Comparison of ENCODE assay signal across 9 mouse cellular contexts in the genomic region with DNA sequence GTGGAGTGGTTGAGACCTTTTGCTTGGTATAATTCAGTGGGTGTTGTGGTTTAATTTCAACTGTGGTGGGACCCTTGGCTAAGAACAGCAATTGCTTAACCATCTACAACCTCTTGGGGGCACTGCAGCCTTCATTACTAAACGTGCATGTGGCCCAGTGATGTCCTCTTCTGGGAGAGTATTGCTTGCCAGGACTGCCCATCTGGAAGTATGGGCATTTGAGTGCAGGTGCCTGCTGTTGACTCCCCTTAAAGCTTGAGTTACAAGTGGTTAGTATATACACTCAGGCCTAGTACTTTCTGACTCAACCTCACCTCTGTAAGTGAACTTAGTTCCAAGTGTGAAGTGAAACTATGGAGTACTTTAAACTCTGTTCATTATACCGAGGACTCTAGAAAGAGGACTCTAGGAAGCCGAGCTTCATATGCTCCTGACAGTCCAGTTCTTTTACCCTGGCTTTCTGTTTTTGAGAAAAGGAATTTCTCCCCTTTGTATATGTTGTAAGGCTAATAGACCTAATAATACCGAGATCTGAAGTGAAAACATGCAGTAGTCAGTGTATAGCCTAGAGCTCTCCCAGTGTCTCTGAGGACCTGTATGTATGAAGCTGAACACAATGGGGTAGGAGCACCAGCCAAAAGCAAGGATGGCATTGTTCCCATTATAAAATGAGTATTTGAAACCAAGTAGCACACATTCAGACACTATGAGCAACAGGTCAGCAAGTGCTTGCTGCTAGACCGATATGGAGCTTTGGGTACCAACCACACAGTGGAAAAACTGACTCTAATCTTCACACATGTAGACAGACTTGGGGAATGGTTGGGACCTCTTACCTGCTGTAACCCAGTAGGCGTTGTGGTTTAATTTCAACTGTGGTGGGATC. TPM values are rescaled to one million over a fixed set of nuclear protein-coding genes. Genes with fewer than 3 reads are reported as not detected.
DNase-seq lines count a peak whose midpoint lies in the region; ATAC-seq lines count a peak whose summit lies in the region.
"Had no signal": no experiment of that assay in that cellular context is flagged by ENCODE, and none has a peak within 500 bp of the region (broad histone marks: within the 10 kb centered on the region; RNA-seq: fewer than 3 reads in every experiment).

No protein-coding gene starts in this region.

- no peak overlapping the region for H3K9ac ChIP-seq in limb, embryonic 11.5 days (ENCODE audit: low read length)

- no peaks in the 10 kb centered on the region for H3K4me1 ChIP-seq in limb, embryonic 11.5 days (ENCODE audit: control insufficient read depth, insufficient read depth, low read length)
- H3K4me1 ChIP-seq in limb, embryonic 10.5 days = no peaks in the 10 kb centered on the region
- H3K4me1 ChIP-seq in embryonic facial prominence, embryonic 10.5 days = no peaks in the 10 kb centered on the region; the same call in 1 of the 2 replicates

- intact Hi-C loops in heart, postnatal 10 days (cut with DNase I) = no loop called here

- no peak overlapping the region for H3K4me2 ChIP-seq in limb, embryonic 11.5 days (ENCODE audit: low read depth, severe bottlenecking)

- H3K9me3 ChIP-seq in limb, embryonic 11.5 days (ENCODE audit: control insufficient read depth, low read length) = no peaks in the 10 kb centered on the region
- no peaks in the 10 kb centered on the region for H3K9me3 ChIP-seq in limb, embryonic 10.5 days (replicated peaks)
- H3K9me3 ChIP-seq in embryonic facial prominence, embryonic 10.5 days = no peaks in the 10 kb centered on the region
- H3K9me3 ChIP-seq: megakaryocyte, embryonic 14.5 days had no signal

- ATAC-seq in limb, embryonic 11.5 days (ENCODE audit: insufficient number of reproducible peaks, low FRiP score, low TSS enrichment, low read depth) = 0 out of 2 replicates have a peak, but pooled peaks have one; percentile 31

- H3K36me3 ChIP-seq in limb, embryonic 11.5 days (ENCODE audit: control insufficient read depth, insufficient read depth, low read length) = peaks cover 10% of the 10 kb centered on the region
- peaks cover 29% of the 10 kb centered on the region for H3K36me3 ChIP-seq in limb, embryonic 10.5 days
- peaks cover 35% of the 10 kb centered on the region for H3K36me3 ChIP-seq in embryonic facial prominence, embryonic 10.5 days (replicated peaks)
- peaks cover 8% of the 10 kb centered on the region; the same call in 1 of the 2 replicates for H3K36me3 ChIP-seq in splenic B cell, adult 2 months (ENCODE audit: control insufficient read depth, insufficient read depth, low read length, poor library complexity, severe bottlenecking)

- no peak overlapping the region for H3K27ac ChIP-seq in limb, embryonic 11.5 days (replicated peaks; ENCODE audit: low read depth, low read length)
- no peak overlapping the region for H3K27ac ChIP-seq in limb, embryonic 10.5 days
- H3K27ac ChIP-seq in embryonic facial prominence, embryonic 10.5 days (replicated peaks) = no peak overlapping the region

- DNase-seq in limb, embryonic 11.5 days (ENCODE audit: low spot score) = peak; percentile 65
- DNase-seq in limb, embryonic 10.5 days (ENCODE audit: low spot score) = no peak
- peak; percentile 63 for DNase-seq in adrenal gland, adult 8-10 months
- peak; percentile 49 for DNase-seq in embryonic facial prominence, embryonic 10.5 days (ENCODE audit: low spot score)
- DNase-seq in heart, postnatal 10 days = peak; percentile 76 to 83
- DNase-seq in kidney, postnatal 36 days = peak; percentile 78 to 80
- DNase-seq in lung, postnatal 14 days = peak; percentile 64
- DNase-seq in splenic B cell, adult 2 months (ENCODE audit: low read depth, low spot score) = peak; percentile 72

- no peak overlapping the region for H3K4me3 ChIP-seq in limb, embryonic 11.5 days (ENCODE audit: low read depth, low read length)
- no peak overlapping the region for H3K4me3 ChIP-seq in limb, embryonic 10.5 days
- no peak overlapping the region for H3K4me3 ChIP-seq in embryonic facial prominence, embryonic 10.5 days
- H3K4me3 ChIP-seq: megakaryocyte, embryonic 14.5 days had no signal

- 61% methylated on average over 6 of the region's 6 CpGs for WGBS in limb, embryonic 11.5 days
- WGBS in limb, embryonic 10.5 days = 57% methylated on average over 6 of the region's 6 CpGs
- 62% methylated on average over 6 of the region's 6 CpGs for WGBS in embryonic facial prominence, embryonic 10.5 days

- H3K27me3 ChIP-seq in limb, embryonic 11.5 days (ENCODE audit: control insufficient read depth, insufficient read depth, low read length) = no peaks in the 10 kb centered on the region
- no peaks in the 10 kb centered on the region for H3K27me3 ChIP-seq in limb, embryonic 10.5 days (ENCODE audit: low read depth, poor library complexity, severe bottlenecking)
- H3K27me3 ChIP-seq in embryonic facial prominence, embryonic 10.5 days (replicated peaks; ENCODE audit: low read depth, poor library complexity, severe bottlenecking) = no peaks in the 10 kb centered on the region
- no peaks in the 10 kb centered on the region for H3K27me3 ChIP-seq in splenic B cell, adult 2 months (ENCODE audit: control insufficient read depth, insufficient read depth, low read length, poor library complexity, severe bottlenecking)
- H3K27me3 ChIP-seq: megakaryocyte, embryonic 14.5 days had no signal

RNA-seq across cellular contexts. Expression of a gene that starts 6.2 kb away (rescaled TPM):
- polyA plus RNA-seq in limb, embryonic 11.5 days (2014; fragmentation: Nextera tagmentation; extraction: Ambion mirVana) = 0.28 TPM in 1 of 2 replicates, not detected in the other
- polyA plus RNA-seq in limb, embryonic 10.5 days (2016; fragmentation: Nextera tagmentation; extraction: Ambion mirVana) = 0.44 and 0.54 TPM in 2 replicates
- total RNA-seq in adrenal gland, adult 8-10 months (2022) = under 1 TPM in 3 of 4 experiments, not detected in 1; 0.41 to 0.48 (median 0.45) TPM
- polyA plus RNA-seq in embryonic facial prominence, embryonic 10.5 days (2016; fragmentation: Nextera tagmentation; extraction: Ambion mirVana) = 0.53 and 0.60 TPM in 2 replicates
- not detected for total RNA-seq in heart, postnatal 10 days (2021)

RNA-seq across cellular contexts. Expression of a gene that starts 7.1 kb away (rescaled TPM):
- polyA plus RNA-seq in limb, embryonic 11.5 days (2014; fragmentation: Nextera tagmentation; extraction: Ambion mirVana) = 979 and 1,019 TPM in 2 replicates
- 856 and 992 TPM in 2 replicates for polyA plus RNA-seq in limb, embryonic 10.5 days (2016; fragmentation: Nextera tagmentation; extraction: Ambion mirVana)
- total RNA-seq in adrenal gland, adult 8-10 months (2022) = 1,000 to 10,000 TPM; 1,164 to 1,564 (median 1,502) TPM
- polyA plus RNA-seq in embryonic facial prominence, embryonic 10.5 days (2016; fragmentation: Nextera tagmentation; extraction: Ambion mirVana) = 957 and 988 TPM in 2 replicates
- 1,000 to 10,000 TPM in 1 of 2 experiments, 100 to 1,000 TPM in 1; 934 to 1,069 TPM for total RNA-seq in heart, postnatal 10 days (2021)

RNA-seq across cellular contexts. Expression of a gene that starts 42.0 kb away (rescaled TPM):
- polyA plus RNA-seq in limb, embryonic 11.5 days (2014; fragmentation: Nextera tagmentation; extraction: Ambion mirVana) = 27.7 and 30.3 TPM in 2 replicates
- polyA plus RNA-seq in limb, embryonic 10.5 days (2016; fragmentation: Nextera tagmentation; extraction: Ambion mirVana) = 43.5 and 45.2 TPM in 2 replicates
- total RNA-seq in adrenal gland, adult 8-10 months (2022) = 1,000 to 10,000 TPM; 1,640 to 3,396 (median 2,408) TPM
- polyA plus RNA-seq in embryonic facial prominence, embryonic 10.5 days (2016; fragmentation: Nextera tagmentation; extraction: Ambion mirVana) = 43.2 and 47.3 TPM in 2 replicates
- 10 to 100 TPM; 62.6 to 73.8 TPM for total RNA-seq in heart, postnatal 10 days (2021)

RNA-seq across cellular contexts. Expression of a gene that starts 51.0 kb away (rescaled TPM):
- polyA plus RNA-seq in limb, embryonic 11.5 days (2014; fragmentation: Nextera tagmentation; extraction: Ambion mirVana) = 12.4 and 14.2 TPM in 2 replicates
- 23.5 and 25.5 TPM in 2 replicates for polyA plus RNA-seq in limb, embryonic 10.5 days (2016; fragmentation: Nextera tagmentation; extraction: Ambion mirVana)
- total RNA-seq in adrenal gland, adult 8-10 months (2022) = 10 to 100 TPM; 19.1 to 22.1 (median 19.9) TPM
- polyA plus RNA-seq in embryonic facial prominence, embryonic 10.5 days (2016; fragmentation: Nextera tagmentation; extraction: Ambion mirVana) = 24.1 and 24.2 TPM in 2 replicates
- total RNA-seq in heart, postnatal 10 days (2021) = 10 to 100 TPM; 13.2 to 14.7 TPM

RNA-seq across cellular contexts. Expression of a gene that starts 58.5 kb away (rescaled TPM):
- polyA plus RNA-seq in limb, embryonic 11.5 days (2014; fragmentation: Nextera tagmentation; extraction: Ambion mirVana) = 36.9 and 39.3 TPM in 2 replicates
- polyA plus RNA-seq in limb, embryonic 10.5 days (2016; fragmentation: Nextera tagmentation; extraction: Ambion mirVana) = 52.1 and 59.0 TPM in 2 replicates
- total RNA-seq in adrenal gland, adult 8-10 months (2022) = 10 to 100 TPM; 27.8 to 35.6 (median 31.6) TPM
- 50.9 and 52.2 TPM in 2 replicates for polyA plus RNA-seq in embryonic facial prominence, embryonic 10.5 days (2016; fragmentation: Nextera tagmentation; extraction: Ambion mirVana)
- total RNA-seq in heart, postnatal 10 days (2021) = 10 to 100 TPM; 56.4 to 62.5 TPM
